Mouse (Mus musculus): ENCODE measurements at regions not wholly inside any gene's neighbourhood (a gene's known extent, or its start where the extent isn't known, plus 50 kb on each side); places are given as distances from the start of the nearest gene placed in this dataset.

GRCm38 (mm10) chr10:71753255-71753654 lies 405.7 kb downstream of the Ipmk start:
- DNase-seq (ENCODE audit: low spot score): no peak

GRCm38 (mm10) chr10:71754799-71755198 lies 407.2 kb downstream of the Ipmk start:
- no peak for DNase-seq (ENCODE audit: low spot score)

- DNase-seq (ENCODE audit: low spot score): no peak
Observed at GRCm38 (mm10) chr10:71778903-71779302, 431.3 kb downstream of the Ipmk start.

GRCm38 (mm10) chr10:71789241-71789640 lies 441.7 kb downstream of the Ipmk start:
- DNase-seq (ENCODE audit: low spot score): no peak

- DNase-seq (ENCODE audit: low spot score): no peak
Observed at GRCm38 (mm10) chr10:71789936-71790335, 442.4 kb downstream of the Ipmk start.

GRCm38 (mm10) chr10:71798638-71799037 lies 451.1 kb downstream of the Ipmk start:
- no peak for DNase-seq (ENCODE audit: low spot score)

- no peak for DNase-seq (ENCODE audit: low spot score)
Observed at GRCm38 (mm10) chr10:71802457-71802856, 454.9 kb downstream of the Ipmk start.

- DNase-seq (ENCODE audit: low spot score): no peak
Observed at GRCm38 (mm10) chr10:71832633-71833032, 485.1 kb downstream of the Ipmk start.

- DNase-seq (ENCODE audit: low spot score): no peak
Observed at GRCm38 (mm10) chr10:71835018-71835417, 487.5 kb downstream of the Ipmk start.

GRCm38 (mm10) chr10:71857089-71857488 lies 509.5 kb downstream of the Ipmk start:
- no peak for DNase-seq (ENCODE audit: low spot score)

- peak; percentile 3 for DNase-seq (ENCODE audit: low spot score)
Observed at GRCm38 (mm10) chr10:71857518-71857973, 510.0 kb downstream of the Ipmk start.

- no peak for DNase-seq (ENCODE audit: low spot score)
Observed at GRCm38 (mm10) chr10:71893726-71894125, 546.2 kb downstream of the Ipmk start.

- DNase-seq (ENCODE audit: low spot score): no peak
Observed at GRCm38 (mm10) chr10:71905029-71905428, 557.5 kb downstream of the Ipmk start.

Data from ovary, postnatal 36 days (tissue).